Comparison of ENCODE assay signal across 20 mouse cellular contexts in the genomic region with DNA sequence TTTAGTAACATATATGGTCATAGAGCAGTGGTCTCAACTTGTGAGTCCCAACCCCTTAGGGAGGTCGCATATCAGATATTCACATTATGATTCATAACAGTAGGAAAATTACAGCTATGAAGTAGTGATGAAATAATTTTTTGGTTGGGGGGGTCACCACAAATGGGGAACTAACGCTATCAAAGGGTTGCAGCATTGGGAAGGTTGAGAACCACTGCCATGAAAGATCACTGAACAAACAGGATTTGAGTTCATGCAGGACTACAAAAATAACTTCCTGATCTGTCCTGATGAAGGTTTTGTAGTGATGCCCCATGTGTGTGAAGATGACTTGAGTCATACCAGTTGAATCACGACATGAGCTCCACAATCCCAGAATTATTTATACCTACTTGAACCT. TPM values are rescaled to one million over a fixed set of nuclear protein-coding genes. Genes with fewer than 3 reads are reported as not detected.
"Had no signal": no experiment of that assay in that cellular context is flagged by ENCODE, and none has a peak within 500 bp of the region (broad histone marks: within the 10 kb centered on the region; RNA-seq: fewer than 3 reads in every experiment).

No protein-coding gene starts in this region.

- ATAC-seq: intestine, embryonic 15.5 days; liver, embryonic 12.5 days; midbrain, embryonic 13.5 days; midbrain, embryonic 16.5 days had no signal

- DNase-seq: kidney, adult 11 months; kidney, adult 8-10 months; kidney, postnatal 14 days; kidney, postnatal 4 days; liver; lung, adult 18-20 months; lung, postnatal 10 days; lung, postnatal 36 days; right cerebral cortex, adult 18-20 months; right cerebral cortex, postnatal 14 days; right cerebral cortex, postnatal 4 days; spleen, adult 18-20 months; thymus, adult 18-20 months; thymus, postnatal 14 days had no signal

RNA-seq across cellular contexts. Expression of gene Hpx, which starts 8.5 kb away (rescaled TPM):
- total RNA-seq: layer of hippocampus, postnatal 14 days; monocyte, adult 5-6 weeks had no signal
